Mouse (Mus musculus) bone marrow, adult 2 months (tissue): ENCODE results near the gene Rpl31.

Experiments
- CTCF ChIP-seq: fragments of 200-500 bp; IDR thresholded peaks from 2 replicates; pipeline ENCODE4 v1.5.1; 2011; ENCODE audit warnings: low read length, control low read depth; ENCODE audit not compliant: control insufficient read depth, insufficient read depth
- POLR2A ChIP-seq: fragments of 200-500 bp; IDR thresholded peaks from 2 replicates; pipeline ENCODE4 v1.6.1; 2011; ENCODE audit warnings: low read depth, mild to moderate bottlenecking, control low read depth, low read length, borderline replicate concordance; ENCODE audit not compliant: control insufficient read depth

DNA sequence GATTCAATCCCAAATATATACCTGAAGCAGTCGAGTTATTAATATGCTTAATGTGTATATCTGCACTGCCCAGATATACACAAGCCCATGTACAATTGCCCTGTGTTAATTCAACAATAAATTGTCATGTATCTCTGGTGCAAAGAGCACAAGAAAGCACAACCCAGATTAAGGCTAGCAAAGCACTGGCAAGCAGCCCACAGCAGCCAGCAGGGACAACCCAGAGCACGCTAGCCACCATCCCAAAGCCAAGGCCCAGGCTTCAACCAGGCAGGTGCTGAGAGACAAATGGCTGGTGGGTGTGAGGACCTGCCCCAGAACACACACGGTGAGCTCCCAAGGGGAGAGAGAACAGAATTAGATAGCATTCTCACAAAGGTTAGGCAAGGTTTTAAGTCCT lies 18.8 kb downstream of the Rpl31 start:
- TF ChIP-seq POLR2A (no peak), CTCF (no peak)
